Mouse (Mus musculus): ENCODE results near the gene Mtor.
A peak's percentile ranks its signal among the peaks of the same experiment; 100 is the strongest.

Mtor gene

DNA sequence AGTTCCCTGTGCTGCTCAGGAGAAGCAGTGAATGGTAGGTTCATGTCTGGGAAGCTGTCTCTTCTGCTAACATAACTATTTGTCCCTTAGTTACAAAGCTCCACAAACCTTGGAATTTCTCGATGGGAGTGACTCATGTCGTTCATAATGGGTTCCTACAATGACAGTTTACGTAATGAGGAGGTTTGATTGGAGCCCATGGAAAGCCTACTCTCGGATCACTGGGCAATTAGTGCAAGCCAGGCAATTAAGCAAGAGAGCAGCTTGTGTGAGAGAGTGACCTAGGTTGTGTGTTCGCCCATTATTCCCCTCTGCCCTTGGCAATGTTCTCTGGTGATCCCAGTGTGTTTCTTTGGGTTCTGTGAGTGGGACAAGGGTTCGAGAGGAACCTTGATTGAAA, 147.5 kb downstream of the Mtor start:
- ATAC-seq (ENCODE audit: low TSS enrichment) = no peak

GRCm38 (mm10) chr4:148596731-148597130, 148.3 kb downstream of the Mtor start:
- ATAC-seq (ENCODE audit: low TSS enrichment) = no peak

DNA sequence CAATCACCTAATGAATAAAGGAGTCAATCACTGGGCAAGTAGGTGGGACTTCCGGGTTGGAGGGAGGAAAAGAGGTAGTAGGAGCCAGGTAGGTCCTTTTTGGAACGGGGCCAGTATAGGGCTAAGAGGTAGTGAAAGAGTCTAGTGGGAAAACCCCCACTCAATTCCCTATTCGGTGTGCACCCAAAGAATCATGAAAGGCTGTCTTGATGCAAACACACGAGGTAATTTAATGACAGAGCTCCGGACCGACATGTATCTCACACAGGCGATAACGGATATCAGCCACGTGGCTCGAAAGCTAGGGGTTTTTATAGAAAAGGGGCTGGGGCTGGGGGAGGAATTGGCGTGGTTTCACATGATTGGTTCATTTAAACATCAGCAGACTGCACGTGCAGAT, 150.4 kb downstream of the Mtor start:
- no peak for ATAC-seq (ENCODE audit: low TSS enrichment)

DNA sequence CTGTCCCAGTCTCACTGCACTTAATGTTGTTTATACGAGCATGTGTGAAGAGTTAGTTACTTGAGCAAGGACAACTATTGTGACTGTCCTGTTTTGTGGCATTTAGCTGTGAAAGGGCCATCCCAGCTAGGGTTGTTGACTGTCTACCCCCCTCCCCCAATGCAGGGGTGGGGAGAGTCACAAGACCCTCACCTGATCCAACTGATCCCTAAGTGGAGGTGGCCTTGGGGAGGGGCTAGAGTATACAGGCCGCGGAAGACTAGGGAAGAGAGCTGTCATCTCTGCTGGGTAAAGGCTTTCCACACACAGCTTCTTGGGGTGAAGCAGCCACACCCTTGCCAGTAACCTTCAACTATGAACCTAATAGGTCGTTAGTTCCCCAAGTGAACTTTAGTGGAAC, 151.9 kb downstream of the Mtor start:
- no peak for ATAC-seq (ENCODE audit: low TSS enrichment)

- ATAC-seq (ENCODE audit: low TSS enrichment) = no peak
These were observed 153.5 kb downstream of the Mtor start for GRCm38 (mm10) chr4:148601871-148602270.

GRCm38 (mm10) chr4:148602357-148603120, 154.1 kb downstream of the Mtor start, which contains the start of gene Masp2:
TSS of gene Masp2 (plus strand) at chr4:148602554.
- no peak for ATAC-seq (ENCODE audit: low TSS enrichment)

GRCm38 (mm10) chr4:148603376-148604139, 155.1 kb downstream of the Mtor start:
- peak; percentile 28 for ATAC-seq (ENCODE audit: low TSS enrichment)

DNA sequence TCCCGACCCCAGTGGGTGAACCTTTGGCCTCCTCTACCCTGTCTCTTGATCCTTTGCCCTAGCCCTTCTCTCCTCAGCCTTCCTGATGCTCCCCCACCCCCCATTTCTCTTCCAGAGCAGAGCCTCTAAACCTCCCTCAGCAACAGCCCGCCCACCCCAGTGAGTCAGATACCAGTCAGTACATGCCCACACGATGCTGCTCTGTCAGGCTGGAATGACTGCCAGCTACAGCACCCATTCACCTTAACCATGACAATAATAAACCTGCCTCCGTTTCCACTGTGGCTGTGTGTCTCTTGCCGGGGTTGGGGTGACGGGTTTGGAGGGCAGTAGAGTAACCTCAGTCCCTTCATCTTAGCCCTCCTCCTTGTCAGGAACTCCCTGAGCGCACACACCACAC, 155.7 kb downstream of the Mtor start:
- ATAC-seq (ENCODE audit: low TSS enrichment) = peak; percentile 81

DNA sequence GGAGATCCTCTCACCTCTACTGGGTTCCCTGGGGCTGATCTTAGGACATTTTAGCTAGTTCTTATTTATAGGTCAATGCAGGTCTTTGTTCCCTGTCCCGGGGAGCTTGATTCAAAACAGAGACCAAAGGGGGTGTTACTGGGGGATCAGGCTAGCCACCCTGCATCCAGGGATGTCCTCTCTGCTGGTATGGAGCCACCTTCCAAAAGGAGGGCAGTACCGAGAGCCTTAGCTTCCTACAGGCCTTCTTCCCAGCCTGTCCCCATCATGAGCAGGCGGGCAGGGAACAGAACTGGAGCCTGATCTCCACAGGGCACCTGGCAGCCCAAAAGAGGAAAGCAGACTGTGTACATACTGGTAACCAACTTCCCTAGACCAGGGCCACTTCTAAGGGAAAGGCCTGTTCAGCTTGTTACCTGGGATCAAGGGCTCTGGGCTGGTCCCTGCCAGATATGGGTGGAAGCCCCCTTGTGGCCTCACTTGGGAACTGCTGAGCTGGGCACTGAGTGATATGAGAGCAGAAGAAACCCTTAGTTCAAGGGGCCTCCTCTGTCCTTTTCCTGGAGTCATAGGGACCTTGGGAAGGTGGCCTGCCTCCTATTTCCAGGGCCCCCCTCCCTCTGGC, 156.2 kb downstream of the Mtor start:
- peak; percentile 32; the same call in 1 of the 2 replicates for ATAC-seq (ENCODE audit: low TSS enrichment)

Measured in frontal cortex, adult (tissue).